Mouse (Mus musculus) cerebellum, adult 9-11 months (tissue): Measurements from ENCODE around the gene Abca13.
"Not testable (repeated sequence)": the region's sequence is repeated elsewhere in the genome, so short reads cannot be mapped to it uniquely, and the experiment has no call there.

ENCODE experiments used
- DNase-seq: peaks from one replicate; pipeline ENCODE4 v3.0.0; 2022

Abca13 gene

DNA sequence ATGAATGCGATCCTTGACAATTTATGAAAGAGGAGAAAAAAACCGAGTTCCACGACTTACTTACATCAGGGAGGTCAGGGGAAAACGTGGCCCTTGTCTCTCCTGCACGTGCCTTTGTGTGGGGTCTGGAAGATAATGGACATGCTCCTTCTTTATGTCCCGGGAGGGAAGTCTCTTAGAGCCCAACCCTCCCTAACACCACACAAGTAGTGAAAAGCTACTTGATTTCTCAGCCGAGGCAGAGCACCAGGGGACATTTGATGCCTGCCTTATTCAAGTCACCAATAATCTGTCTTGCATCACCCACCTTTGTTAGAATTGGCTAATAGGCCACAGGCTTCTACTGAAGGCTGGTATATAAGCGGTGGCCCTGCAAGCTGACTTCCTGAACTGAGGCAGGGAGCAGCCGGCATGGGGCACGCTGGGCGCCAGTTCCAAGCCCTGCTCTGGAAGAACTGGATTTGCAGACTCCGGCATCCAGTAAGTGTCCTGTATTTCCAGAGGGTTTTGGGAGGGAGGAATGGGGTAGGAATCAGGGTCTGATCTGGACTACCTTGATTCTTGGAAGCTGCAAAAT, at the start of gene Abca13:
Abca13 (plus strand) TSS at position 388 of the 577 bp plus-strand sequence.
- no peak for DNase-seq

DNA sequence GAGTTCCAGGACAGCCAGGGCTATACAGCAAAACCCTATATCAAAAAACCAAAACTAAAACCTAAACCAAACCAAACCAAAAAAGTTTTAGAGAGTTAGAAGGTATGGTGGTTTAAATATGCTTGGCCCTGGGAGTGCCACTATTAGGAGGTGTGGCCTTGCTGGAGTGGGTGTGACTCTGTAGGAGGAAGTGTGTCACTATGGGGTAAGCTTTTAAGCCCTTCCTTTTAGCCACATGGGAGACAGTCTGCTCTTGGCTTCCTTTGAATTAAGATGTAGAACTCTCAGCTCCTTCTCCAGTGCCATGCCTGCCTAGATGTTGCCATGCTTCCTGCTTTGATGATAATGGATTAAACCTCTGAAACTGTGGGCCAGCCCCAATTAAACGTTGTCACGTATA, 46.6 kb upstream of the Abca13 start:
- DNase-seq = no peak

DNA sequence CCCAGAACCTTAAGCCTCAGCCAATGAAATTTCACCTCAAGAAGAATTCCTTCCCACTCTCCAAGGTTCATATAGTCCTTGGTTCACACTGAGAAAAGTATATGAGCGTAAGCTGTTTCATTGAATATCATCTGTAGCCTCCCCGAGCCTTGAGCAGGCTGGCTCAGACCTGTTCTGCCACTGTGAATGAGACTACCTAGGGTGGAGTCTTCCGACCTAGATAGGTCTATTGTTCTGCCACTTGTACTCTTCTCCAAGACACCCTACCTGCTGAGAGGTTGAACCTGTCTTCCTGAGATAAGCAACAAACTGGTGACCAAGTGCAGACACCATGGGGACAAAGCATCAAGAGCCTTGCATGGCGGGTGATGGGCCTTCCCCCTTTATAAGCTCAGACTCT, 45.6 kb upstream of the Abca13 start:
- no peak for DNase-seq

DNA sequence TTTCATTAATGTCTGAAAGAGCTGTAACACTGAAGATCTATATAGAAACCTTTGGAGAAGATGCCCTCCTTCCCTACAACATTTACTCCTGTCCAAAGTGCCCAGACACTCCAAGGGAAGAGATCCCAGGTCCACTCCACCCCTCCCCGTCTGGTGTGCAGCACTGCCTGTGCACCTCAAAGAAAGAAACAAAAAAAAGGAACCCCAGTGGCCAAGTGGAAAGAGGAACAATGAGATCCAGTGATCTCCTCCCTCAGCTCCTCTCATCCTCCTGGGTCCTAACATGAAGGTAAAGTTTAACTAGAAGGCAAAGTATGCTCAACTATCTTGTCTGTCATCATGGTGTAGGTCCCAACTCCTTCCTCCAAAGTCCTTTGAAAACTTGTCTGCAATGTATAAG, 45.1 kb upstream of the Abca13 start:
- no peak for DNase-seq

- DNase-seq = no peak
Observed at GRCm38 (mm10) chr11:9148206-9148605, 43.5 kb upstream of the Abca13 start.

- DNase-seq = not testable (repeated sequence)
Observed at GRCm38 (mm10) chr11:9150403-9150802, 41.3 kb upstream of the Abca13 start.

DNA sequence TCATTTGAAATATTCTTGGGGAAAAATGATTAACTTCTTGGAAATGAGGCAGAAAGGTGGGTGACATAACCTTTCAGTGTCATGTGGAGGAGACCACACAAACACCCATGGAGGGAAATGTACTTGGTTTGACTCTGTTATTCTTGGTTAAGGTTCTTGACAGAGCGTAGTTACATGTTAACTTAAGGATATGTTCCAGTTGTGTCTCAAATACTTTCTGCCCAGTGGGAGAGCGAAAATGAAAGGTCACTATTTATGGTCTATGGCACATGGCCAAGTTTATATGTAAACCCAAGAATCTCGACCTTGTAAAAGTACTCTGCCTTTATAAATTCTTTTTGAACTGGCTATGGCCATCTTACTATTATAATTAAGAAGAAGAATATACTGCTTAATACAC, 31.8 kb upstream of the Abca13 start:
- no peak for DNase-seq

DNA sequence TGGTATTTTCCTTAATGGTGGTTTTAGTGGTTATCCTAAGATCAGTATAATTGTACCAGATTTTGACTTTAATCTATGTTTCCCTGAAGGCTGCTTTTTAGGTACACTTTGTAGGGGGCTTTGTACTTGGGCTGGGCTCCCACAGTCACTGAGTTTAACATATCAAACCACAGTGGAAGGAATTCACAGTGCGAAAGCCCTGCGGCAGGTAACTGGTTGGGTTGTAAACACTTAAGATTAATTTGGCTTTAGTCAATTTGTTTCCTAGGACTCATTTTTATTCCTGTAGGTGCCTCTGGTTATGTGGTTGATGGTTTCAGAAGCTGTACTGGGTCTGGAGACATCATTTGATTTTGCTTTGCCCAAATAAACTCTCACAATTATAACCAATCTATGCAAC, 24.4 kb upstream of the Abca13 start:
- DNase-seq = no peak

DNA sequence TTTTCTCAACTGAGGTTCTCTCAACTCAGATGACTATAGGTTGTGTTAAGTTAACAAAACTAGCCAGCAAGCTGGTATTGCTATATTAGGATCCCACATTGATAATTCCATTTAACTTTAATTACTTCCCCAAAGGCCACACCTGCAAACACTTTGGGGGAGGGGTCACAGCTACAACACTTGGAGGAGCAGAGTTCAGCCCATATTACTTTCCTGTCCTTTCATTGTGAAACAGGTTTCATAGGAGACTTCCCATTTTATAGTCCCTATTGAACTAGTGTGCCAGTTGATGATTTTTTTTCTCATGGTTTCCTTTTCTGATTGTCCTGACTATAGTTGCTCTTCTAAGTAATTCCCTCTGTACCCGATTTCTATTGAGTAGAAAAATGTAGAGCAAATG, 10.3 kb upstream of the Abca13 start:
- no peak for DNase-seq

DNA sequence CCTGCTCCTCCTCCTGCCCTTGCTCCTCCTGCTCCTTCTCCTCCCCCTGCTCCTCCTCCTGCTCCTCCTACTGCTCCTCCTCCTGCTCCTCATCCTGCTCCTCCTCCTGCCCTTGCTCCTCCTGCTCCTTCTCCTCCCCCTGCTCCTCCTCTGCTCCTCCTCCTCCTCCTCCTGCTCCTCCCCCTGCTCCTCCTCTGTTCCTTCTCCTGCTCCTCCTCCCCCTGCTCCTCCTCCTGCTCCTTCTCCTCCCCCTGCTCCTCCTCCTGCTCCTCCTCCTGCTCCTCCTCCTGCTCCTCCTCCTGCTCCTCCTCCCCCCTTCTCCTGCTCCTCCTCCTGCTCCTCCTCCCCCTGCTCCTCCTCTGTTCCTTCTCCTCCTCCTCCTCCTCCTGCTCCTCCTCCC, 2.3 kb upstream of the Abca13 start:
- not testable (repeated sequence) for DNase-seq

DNA sequence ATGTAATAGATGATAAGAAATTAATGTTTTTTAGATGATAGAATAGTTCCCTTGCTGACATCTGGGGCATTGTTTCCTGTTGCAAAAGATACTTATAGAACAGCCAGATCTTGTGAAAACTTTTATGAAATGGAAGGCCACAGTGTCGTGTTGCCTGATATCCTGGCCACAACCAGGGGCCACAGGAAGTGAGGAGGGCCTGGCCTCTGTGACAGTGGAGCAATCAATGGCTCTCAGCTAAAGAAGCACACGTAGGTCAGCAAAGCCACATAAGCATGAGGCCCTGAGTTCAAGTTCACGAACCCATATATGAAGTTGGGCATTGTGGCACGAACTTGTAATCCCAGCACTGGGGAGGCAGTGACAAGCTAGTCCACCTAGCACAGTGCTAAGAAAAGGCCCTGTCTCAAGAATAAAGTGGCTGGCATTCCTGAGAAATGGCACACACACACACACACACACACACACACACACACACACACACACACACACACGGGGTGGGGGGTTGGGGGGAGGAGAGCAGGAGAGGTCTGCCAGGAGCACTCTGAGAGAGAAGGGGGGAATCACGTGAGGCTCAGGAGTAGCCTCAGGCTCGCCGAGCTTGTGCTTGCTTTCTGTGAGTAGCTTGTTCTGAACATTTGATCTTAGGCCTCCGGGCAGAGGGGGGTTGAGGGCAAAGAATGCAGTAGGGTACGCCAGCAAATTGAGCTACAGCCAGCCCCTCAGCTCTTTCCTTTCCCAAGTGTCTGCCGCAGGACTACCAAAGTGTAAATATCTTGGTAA, 779 bp upstream of the Abca13 start:
- DNase-seq = no peak

DNA sequence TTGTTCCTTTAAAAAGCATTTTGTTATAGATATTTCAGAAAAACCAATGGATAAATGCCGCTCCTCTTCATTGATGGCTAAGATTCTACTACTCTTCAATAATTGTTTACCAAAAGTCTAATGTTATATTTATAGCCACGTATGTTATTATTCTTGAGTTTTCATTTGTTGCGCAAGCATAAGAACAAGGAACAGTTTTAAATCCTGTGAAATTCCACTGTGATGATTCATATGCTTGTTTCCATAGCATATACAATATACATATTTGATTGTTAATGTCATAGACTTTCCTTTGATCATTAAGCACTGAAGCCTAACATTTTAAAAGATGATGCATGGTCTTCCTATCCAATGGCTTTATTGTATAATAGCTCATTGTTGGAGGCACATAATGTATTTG, 3.1 kb downstream of the Abca13 start:
- no peak for DNase-seq

DNA sequence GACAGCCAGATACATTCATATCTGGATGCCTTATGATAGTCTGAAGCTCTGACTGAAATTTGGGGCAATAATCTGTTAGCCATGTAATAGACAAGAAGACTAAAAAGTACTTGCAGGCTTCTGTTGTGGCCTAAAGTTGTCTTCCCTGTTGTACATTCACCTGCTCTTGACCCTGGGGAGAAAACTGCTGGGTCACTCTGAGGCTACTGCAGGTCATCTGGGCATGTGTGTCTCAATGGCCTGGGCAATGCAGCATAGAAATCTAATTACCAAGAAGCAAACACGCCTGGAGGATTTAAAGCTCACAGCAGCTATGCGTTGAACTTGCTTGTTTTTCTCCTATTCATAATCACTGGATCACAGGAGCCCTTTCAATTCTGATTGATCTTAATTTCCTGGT, 8.1 kb downstream of the Abca13 start:
- DNase-seq = no peak

GRCm38 (mm10) chr11:9210707-9211106, 19.0 kb downstream of the Abca13 start:
- DNase-seq = no peak

DNA sequence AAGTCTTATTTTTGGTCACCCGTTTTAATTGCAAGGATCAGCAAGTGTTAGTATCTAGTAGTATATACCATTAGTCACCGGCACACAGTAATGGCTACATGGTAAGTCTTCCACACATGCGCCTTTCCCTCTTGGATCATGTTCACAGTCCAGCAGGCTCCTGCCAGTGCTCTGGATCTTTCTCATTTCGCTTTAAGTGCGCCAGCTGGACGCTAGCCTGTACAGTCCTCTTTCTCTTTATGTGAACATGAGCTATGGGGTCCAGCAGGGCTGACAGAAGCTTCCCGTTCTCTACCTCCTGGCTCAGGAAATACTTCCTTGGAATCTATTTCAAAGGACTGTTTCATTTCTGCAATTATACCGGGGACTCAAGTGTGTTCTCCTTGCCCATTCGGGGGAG, 21.8 kb downstream of the Abca13 start:
- DNase-seq = peak; percentile 78

- no peak for DNase-seq
Observed at GRCm38 (mm10) chr11:9216252-9216651, 24.5 kb downstream of the Abca13 start.

- DNase-seq = no peak
Observed at GRCm38 (mm10) chr11:9220501-9220900, 28.8 kb downstream of the Abca13 start.

GRCm38 (mm10) chr11:9221646-9222045, 29.9 kb downstream of the Abca13 start:
- no peak for DNase-seq

GRCm38 (mm10) chr11:9226399-9226798, 34.7 kb downstream of the Abca13 start:
- no peak for DNase-seq

DNA sequence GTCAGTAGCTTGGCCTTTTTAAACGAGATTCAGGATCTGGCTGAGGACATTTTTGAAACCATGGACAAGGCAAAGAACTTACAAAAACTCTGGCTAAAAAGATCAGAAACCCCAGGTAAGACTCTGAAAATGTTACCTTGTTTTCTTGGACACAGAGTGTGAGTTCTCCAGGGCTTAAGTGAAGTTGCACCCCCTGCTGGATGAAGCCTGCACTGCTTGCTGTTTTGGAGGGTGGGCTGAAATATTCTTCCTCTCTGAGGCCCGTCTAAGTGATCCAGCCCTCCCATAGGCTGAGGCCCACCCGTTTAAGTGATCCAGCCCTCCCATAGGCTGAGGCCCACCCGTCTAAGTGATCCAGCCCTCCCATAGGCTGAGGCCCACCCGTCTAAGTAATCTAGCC, 57.9 kb downstream of the Abca13 start:
- DNase-seq = not testable (repeated sequence)

GRCm38 (mm10) chr11:9263072-9263471, 71.3 kb downstream of the Abca13 start:
- DNase-seq = not testable (repeated sequence)

DNA sequence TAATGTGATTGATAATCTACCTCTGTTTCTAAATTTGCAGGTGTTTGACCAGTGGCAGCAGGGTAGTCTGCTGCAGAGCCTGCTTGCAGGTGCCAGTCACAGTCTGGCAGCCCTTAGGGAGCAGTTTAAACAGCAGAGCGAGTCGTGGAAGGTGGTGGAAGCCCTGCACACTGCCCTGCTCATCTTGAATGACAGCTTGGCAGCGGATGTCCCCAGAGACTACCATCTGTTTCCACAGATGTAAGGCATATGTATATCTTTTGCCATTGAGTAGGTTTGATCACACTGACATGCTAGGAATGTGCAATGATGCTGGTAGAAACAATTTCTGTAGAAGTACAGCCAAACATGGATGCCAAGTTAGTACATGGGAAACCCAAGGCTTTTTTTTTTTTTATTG, 77.3 kb downstream of the Abca13 start:
- DNase-seq = no peak

- DNase-seq = no peak
Observed at GRCm38 (mm10) chr11:9285204-9285603, 93.5 kb downstream of the Abca13 start.

GRCm38 (mm10) chr11:9285759-9286158, 94.0 kb downstream of the Abca13 start:
- DNase-seq = no peak

DNA sequence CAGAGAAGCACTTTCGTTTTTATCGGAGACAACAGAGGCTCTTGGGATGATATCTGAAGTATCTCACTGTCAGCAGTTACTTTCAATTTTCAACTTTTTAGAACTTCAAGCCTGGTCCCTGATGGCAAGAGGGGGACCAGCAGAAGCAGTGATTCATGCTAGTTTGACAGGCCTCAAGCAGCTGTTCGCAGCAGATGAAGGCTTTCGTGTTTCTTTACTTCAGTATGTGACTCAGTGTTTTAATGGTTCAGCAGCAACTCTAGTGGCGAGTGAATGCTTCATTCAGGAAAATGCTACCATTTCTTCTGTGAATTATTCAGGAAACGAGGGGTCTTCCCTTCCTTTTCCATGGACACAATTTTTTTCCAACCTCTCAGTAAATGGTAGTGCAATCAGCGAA, 99.4 kb downstream of the Abca13 start:
- no peak for DNase-seq
